Mouse (Mus musculus) small intestine, adult 2 months (tissue): ENCODE measurements around the gene Plek.

Experiments
- CTCF ChIP-seq: fragments of 200-500 bp; IDR thresholded peaks from 2 replicates; pipeline ENCODE4 v1.5.1; 2012; ENCODE audit warnings: low read depth, mild to moderate bottlenecking, control low read depth, inconsistent platforms, low read length, moderate library complexity, mixed read lengths; ENCODE audit not compliant: insufficient replicate concordance, insufficient read length; ENCODE audit errors: extremely low read depth
- POLR2A ChIP-seq: fragments of 200-500 bp; IDR thresholded peaks from 2 replicates; pipeline ENCODE4 v1.6.1; 2012; ENCODE audit warnings: low read depth, mild to moderate bottlenecking, control low read depth, inconsistent platforms, low read length, moderate library complexity

DNA sequence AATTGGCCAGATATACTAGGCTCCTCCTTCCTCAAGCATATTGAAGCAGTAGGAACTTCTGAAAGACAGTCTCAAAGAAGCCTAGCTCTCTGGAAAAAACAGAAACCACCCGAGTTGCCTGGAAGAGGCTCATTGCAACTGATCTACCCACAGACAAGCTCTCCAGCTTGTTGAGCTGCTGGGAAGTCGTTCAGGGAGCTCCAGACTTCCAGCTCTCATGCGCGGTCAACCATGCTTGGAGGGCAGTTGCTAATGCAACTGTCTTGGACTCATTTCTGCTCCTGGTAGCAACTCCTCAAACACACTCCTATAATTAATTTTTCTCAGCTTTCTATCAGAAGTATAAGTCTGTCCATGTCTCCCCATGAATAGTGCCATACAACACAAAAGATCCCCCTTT, 109.2 kb downstream of the Plek start:
- TF ChIP-seq POLR2A (no peak), CTCF (no peak)
